Mouse (Mus musculus) E14TG2a.4 (cell line): ENCODE results near the gene Pcdh11x.

Experiments used
- CTCF ChIP-seq: conservative IDR thresholded peaks from 2 replicates; pipeline ENCODE4 v1.5.1; 2014; ENCODE audit warnings: low read length
- POU5F1 ChIP-seq: IDR thresholded peaks from 2 replicates; pipeline ENCODE4 v1.6.1; 2014; ENCODE audit warnings: low read length, borderline replicate concordance

- TF ChIP-seq CTCF (no peak), POU5F1 (no peak)
Observed at GRCm38 (mm10) chrX:120466225-120466624, 176.2 kb downstream of the Pcdh11x start.
